Mouse (Mus musculus) stomach, postnatal 0 days (tissue): ENCODE data around the gene Zfp652. TPM values are rescaled to one million over a fixed set of nuclear protein-coding genes. Genes with fewer than 3 reads are reported as not detected.
A peak's percentile ranks its signal among the peaks of the same experiment; 100 is the strongest.

Source experiments
- ATAC-seq: fragments of 200-750 bp; cut with Nextera tagmentation; 2 replicates; pipeline ENCODE4 v1.8.0; 2017; ENCODE audit not compliant: low FRiP score, low TSS enrichment
- DNase-seq: peaks from one replicate; pipeline ENCODE4 v3.0.0-alpha.2; 2016; ENCODE audit warnings: low spot score
- H3K27ac ChIP-seq: fragments of 300-500 bp; sonication (generic); replicated peaks from 2 replicates; pipeline ENCODE4 v1.5.1; 2014; ENCODE audit warnings: mild to moderate bottlenecking, control low read depth
- H3K27me3 ChIP-seq: fragments of 300-500 bp; sonication (generic); 2 replicates; pipeline ENCODE4 v1.6.1; 2014; ENCODE audit warnings: low read length; ENCODE audit not compliant: control insufficient read depth, insufficient read depth
- H3K36me3 ChIP-seq: fragments of 300-500 bp; sonication (generic); 2 replicates; pipeline ENCODE4 v1.6.1; 2014; ENCODE audit warnings: low read length, mixed read lengths; ENCODE audit not compliant: control insufficient read depth, insufficient read depth
- H3K4me1 ChIP-seq: fragments of 300-500 bp; sonication (generic); replicated peaks from 2 replicates; pipeline ENCODE4 v1.6.1; 2014; ENCODE audit warnings: antibody characterized with exemption; ENCODE audit not compliant: control insufficient read depth, insufficient read depth
- H3K4me2 ChIP-seq: fragments of 300-500 bp; sonication (generic); replicated peaks from 2 replicates; pipeline ENCODE4 v1.6.1; 2014; ENCODE audit warnings: low read depth, mild to moderate bottlenecking, control low read depth, moderate library complexity
- H3K4me3 ChIP-seq: fragments of 300-500 bp; sonication (generic); 2 replicates; pipeline ENCODE4 v1.5.1; 2014; ENCODE audit warnings: low read depth, low read length, control low read depth
- H3K9ac ChIP-seq: fragments of 300-500 bp; sonication (generic); 2 replicates; pipeline ENCODE4 v1.6.1; 2014; ENCODE audit warnings: mild to moderate bottlenecking, low read length, control low read depth, mixed read lengths
- H3K9me3 ChIP-seq: fragments of 300-500 bp; sonication (generic); 2 replicates; pipeline ENCODE4 v1.6.1; 2016; ENCODE audit warnings: low read length; ENCODE audit not compliant: control insufficient read depth
- CTCF ChIP-seq: IDR thresholded peaks from 2 replicates; pipeline ENCODE4 v1.5.1; 2016; ENCODE audit warnings: antibody characterized with exemption, low read depth, mild to moderate bottlenecking, moderate library complexity
- EP300 ChIP-seq: optimal IDR thresholded peaks from 2 replicates; pipeline ENCODE3; 2016; ENCODE audit warnings: antibody characterized with exemption
- WGBS: fragments of 180-500 bp; shearing (Covaris S2); extraction: QIAGEN DNeasy Blood & Tissue Kit; methylation state at CpG from one replicate; pipeline ENCODE4 v1.1.7; 2014; 5-methylcytosine and 5-hydroxymethylcytosine counted together
- polyA plus RNA-seq: library from polyadenylated mRNA; unstranded; fragments of >200 nt; fragmentation: Nextera tagmentation; extraction: Ambion mirVana; gene quantifications from 2 replicates; pipeline ENCODE4 v1.2.1, GENCODE M21; 2015

The Zfp652 gene
- polyA plus RNA-seq, 1 experiment from 2014 or later, result 10.0 TPM

DNA sequence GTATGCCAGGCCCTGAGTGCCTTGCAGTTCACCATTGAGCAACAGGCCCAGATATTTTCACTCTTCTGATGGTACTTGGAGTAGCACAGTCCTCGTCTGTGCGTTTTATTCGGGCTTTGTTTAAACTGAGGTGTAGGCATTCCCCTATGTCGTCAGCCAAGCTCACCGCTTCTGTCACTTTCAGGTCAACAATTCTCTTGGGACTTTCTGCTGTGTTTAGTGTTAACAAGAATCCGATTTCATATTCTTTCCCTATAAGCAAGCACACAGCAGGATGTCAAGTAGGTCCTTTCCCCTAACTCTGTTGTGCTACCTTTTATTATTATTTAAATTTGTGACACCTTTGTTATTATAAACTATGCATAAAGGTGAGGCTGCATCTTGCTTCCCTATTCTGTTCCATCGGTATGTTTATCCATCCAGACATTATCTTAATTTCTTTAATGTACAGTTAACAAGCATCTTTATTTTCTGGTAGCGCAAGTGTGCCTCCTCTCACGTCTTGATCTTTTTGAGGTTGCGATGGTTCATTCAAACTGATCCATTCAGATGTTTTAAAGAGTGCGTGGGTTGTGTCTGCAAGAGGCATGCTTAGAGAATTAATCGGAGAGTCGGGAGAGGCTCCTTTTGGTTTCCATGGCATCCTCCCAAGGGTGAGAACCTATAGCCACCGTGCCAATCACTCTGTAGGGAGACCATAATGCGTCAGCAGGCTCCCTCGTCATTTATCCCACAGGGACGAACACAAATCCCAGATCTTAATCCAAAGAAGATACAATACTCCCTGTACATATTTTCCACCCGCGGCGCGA, 145.4 kb downstream of the Zfp652 start:
- no peak for ATAC-seq
- Histone ChIP-seq H3K27ac (peak overlapping the region; percentile 77), H3K9ac (peak overlapping the region; percentile 32), H3K4me2 (peak overlapping the region; percentile 54), H3K4me3 (peak overlapping the region; percentile 74), H3K27me3 (no peaks in the 10 kb centered on the region), H3K9me3 (no peaks in the 10 kb centered on the region), H3K36me3 (no peaks in the 10 kb centered on the region), H3K4me1 (0 out of 2 replicates have a peak, but pooled peaks cover 2% of the 10 kb centered on the region)
- WGBS, result 20% methylated on average over 21 of the region's 21 CpGs
- no peak for DNase-seq
- no peak for TF ChIP-seq CTCF
- TF ChIP-seq EP300, result no peak

DNA sequence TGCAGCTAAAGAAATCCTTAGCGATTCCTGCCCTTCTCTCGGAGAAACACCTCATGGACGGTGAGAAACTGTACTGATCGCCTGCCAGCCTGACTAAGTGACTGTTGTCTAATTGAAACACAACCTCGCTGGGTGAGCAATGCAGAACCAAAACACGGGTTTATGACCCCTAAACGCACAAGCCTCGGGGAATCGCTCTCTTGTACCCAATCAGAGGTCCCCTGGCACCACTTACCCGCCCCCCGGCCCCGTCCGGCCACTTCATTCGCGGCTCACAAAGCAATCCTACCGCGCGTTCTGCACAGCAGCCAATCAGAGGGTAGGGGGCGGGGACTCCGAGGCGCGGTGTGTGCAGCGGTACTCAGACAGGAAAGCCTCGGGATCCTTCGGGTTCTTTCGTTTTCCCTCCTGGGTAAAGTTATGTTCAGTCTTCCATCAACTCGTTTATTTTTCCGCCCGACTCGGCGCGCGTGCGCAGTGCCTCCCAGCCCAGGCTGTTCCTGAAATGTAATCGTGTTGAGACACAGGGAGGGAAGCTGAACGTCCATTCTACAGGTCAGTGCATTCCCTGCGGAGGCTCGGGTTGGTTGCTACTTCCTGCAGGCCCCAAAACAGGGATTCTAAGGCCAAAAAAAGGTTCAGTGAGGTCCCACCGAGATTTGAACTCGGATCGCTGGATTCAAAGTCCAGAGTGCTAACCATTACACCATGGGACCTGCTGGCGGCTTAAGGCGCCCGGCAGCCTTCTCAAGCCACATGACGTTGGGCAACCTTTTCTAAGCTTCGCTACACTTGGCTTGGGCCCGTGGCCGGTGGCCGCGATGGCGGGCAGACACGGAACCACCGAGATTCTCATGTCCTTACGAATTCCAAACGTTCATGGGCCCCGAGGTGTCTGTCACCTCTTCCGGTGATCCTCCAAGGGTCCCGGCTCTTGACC, 146.3 kb downstream of the Zfp652 start:
- TF ChIP-seq CTCF (no peak), EP300 (no peak)
- Histone ChIP-seq H3K9me3 (no peaks in the 10 kb centered on the region), H3K36me3 (no peaks in the 10 kb centered on the region), H3K27me3 (no peaks in the 10 kb centered on the region), H3K9ac (peak overlapping the region; percentile 74), H3K27ac (peak overlapping the region; percentile 93), H3K4me3 (peak overlapping the region; percentile 74), H3K4me1 (0 out of 2 replicates have a peak, but pooled peaks cover 2% of the 10 kb centered on the region), H3K4me2 (peak overlapping the region; percentile 54)
- ATAC-seq (peak; percentile 98), DNase-seq (peak; percentile 98)
- WGBS, result under 1% methylated on average over 58 of the region's 58 CpGs

GRCm38 (mm10) chr11:95859468-95859855, 147.0 kb downstream of the Zfp652 start:
- 0 out of 2 replicates have a peak, but pooled peaks cover 2% of the 10 kb centered on the region for H3K4me1 ChIP-seq
- no peaks in the 10 kb centered on the region for H3K9me3 ChIP-seq
- H3K27me3 ChIP-seq, result no peaks in the 10 kb centered on the region
- DNase-seq (peak; percentile 75), ATAC-seq (peak; percentile 34)
- TF ChIP-seq EP300 (no peak), CTCF (peak; percentile 26; the same call in 1 of the 2 replicates)
- peak overlapping the region; percentile 93 for H3K27ac ChIP-seq
- WGBS, result under 1% methylated on average over 35 of the region's 35 CpGs
- peak overlapping the region; percentile 74 for H3K9ac ChIP-seq
- no peaks in the 10 kb centered on the region for H3K36me3 ChIP-seq
- H3K4me2 ChIP-seq, result peak overlapping the region; percentile 54
- peak overlapping the region; percentile 74 for H3K4me3 ChIP-seq

- no peak for DNase-seq
- Histone ChIP-seq H3K4me2 (peak overlapping the region; percentile 54), H3K27me3 (no peaks in the 10 kb centered on the region), H3K36me3 (no peaks in the 10 kb centered on the region), H3K9ac (peak overlapping the region; percentile 74; the same call in 1 of the 2 replicates), H3K27ac (no peak overlapping the region), H3K9me3 (no peaks in the 10 kb centered on the region), H3K4me3 (peak overlapping the region; percentile 74), H3K4me1 (0 out of 2 replicates have a peak, but pooled peaks cover 2% of the 10 kb centered on the region)
- TF ChIP-seq CTCF (no peak), EP300 (no peak)
- 22% methylated on average over 3 of the region's 3 CpGs for WGBS
- no peak for ATAC-seq
Measured at GRCm38 (mm10) chr11:95860071-95860490, 147.6 kb downstream of the Zfp652 start.

- DNase-seq (no peak), ATAC-seq (no peak)
- 92% methylated on average over 8 of the region's 8 CpGs for WGBS
Measured at GRCm38 (mm10) chr11:95861397-95861796, 148.9 kb downstream of the Zfp652 start.

More at GRCm38 (mm10) chr11:95861397-95861796, 148.9 kb downstream of the Zfp652 start:
- Histone ChIP-seq H3K27me3 (no peaks in the 10 kb centered on the region), H3K27ac (no peak overlapping the region), H3K36me3 (no peaks in the 10 kb centered on the region), H3K4me2 (no peak overlapping the region), H3K9ac (no peak overlapping the region), H3K4me1 (0 out of 2 replicates have a peak, but pooled peaks cover 2% of the 10 kb centered on the region), H3K4me3 (no peak overlapping the region), H3K9me3 (no peaks in the 10 kb centered on the region)
- TF ChIP-seq CTCF, result no peak
- TF ChIP-seq EP300, result no peak
